Mouse (Mus musculus) yolk sac, embryonic 10.5 days (tissue): ENCODE measurements around the gene Dynll1.

Experiments used
- DNase-seq: peaks from one replicate; pipeline ENCODE4 v3.0.0-alpha.2; 2017; ENCODE audit warnings: low spot score

The Dynll1 gene

GRCm38 (mm10) chr5:115267469-115268045 lies 33.2 kb downstream of the Dynll1 start:
- DNase-seq = no peak

- DNase-seq = no peak
Measured at GRCm38 (mm10) chr5:115266787-115267468, 33.9 kb downstream of the Dynll1 start.

GRCm38 (mm10) chr5:115266340-115266739 lies 34.5 kb downstream of the Dynll1 start:
- no peak for DNase-seq

GRCm38 (mm10) chr5:115262502-115263291 lies 38.1 kb downstream of the Dynll1 start:
- DNase-seq = no peak

GRCm38 (mm10) chr5:115261880-115262279 lies 38.9 kb downstream of the Dynll1 start:
- DNase-seq = no peak

GRCm38 (mm10) chr5:115261141-115261540 lies 39.7 kb downstream of the Dynll1 start:
- DNase-seq = no peak

GRCm38 (mm10) chr5:115260356-115260755 lies 40.4 kb downstream of the Dynll1 start:
- no peak for DNase-seq

GRCm38 (mm10) chr5:115256909-115257546 lies 43.8 kb downstream of the Dynll1 start:
- no peak for DNase-seq

GRCm38 (mm10) chr5:115255472-115255871 lies 45.3 kb downstream of the Dynll1 start:
- DNase-seq = no peak
